Mouse (Mus musculus): ENCODE data around the gene Smpd4. TPM values are rescaled to one million over a fixed set of nuclear protein-coding genes. Genes with fewer than 3 reads are reported as not detected.
A peak's percentile ranks its signal among the peaks of the same experiment; 100 is the strongest.

Gene Smpd4
- polyA plus RNA-seq, 1 experiment from 2014 or later = 31.3 TPM

- WGBS (ENCODE audit: insufficient replicate concordance) = 88% methylated on average over 6 of the region's 6 CpGs
Observed at GRCm38 (mm10) chr16:17639951-17640350, 20.8 kb downstream of the Smpd4 start.

GRCm38 (mm10) chr16:17640706-17641105 is 21.6 kb downstream of the Smpd4 start:
- peaks cover 85% of the 10 kb centered on the region for H3K36me3 ChIP-seq
- WGBS (ENCODE audit: insufficient replicate concordance) = 85% methylated on average over 9 of the region's 9 CpGs
- H3K4me1 ChIP-seq = peaks cover 51% of the 10 kb centered on the region

More at GRCm38 (mm10) chr16:17639951-17640350, 20.8 kb downstream of the Smpd4 start:
- Histone ChIP-seq H3K9me3 (replicated peaks) (no peaks in the 10 kb centered on the region), H3K9ac (no peak overlapping the region), H3K4me2 (no peak overlapping the region), H3K27me3 (replicated peaks) (no peaks in the 10 kb centered on the region), H3K36me3 (peaks cover 92% of the 10 kb centered on the region), H3K4me1 (peaks cover 53% of the 10 kb centered on the region), H3K4me3 (no peak overlapping the region), H3K27ac (no peak overlapping the region)
- ATAC-seq = no peak

GRCm38 (mm10) chr16:17641301-17641700 is 22.1 kb downstream of the Smpd4 start:
- Histone ChIP-seq H3K4me2 (no peak overlapping the region), H3K9me3 (replicated peaks) (no peaks in the 10 kb centered on the region), H3K36me3 (peaks cover 80% of the 10 kb centered on the region), H3K4me1 (peaks cover 50% of the 10 kb centered on the region), H3K4me3 (no peak overlapping the region), H3K27ac (no peak overlapping the region), H3K27me3 (replicated peaks) (no peaks in the 10 kb centered on the region), H3K9ac (no peak overlapping the region)
- WGBS (ENCODE audit: insufficient replicate concordance) = 90% methylated on average over 6 of the region's 6 CpGs
- ATAC-seq = no peak

More at GRCm38 (mm10) chr16:17640706-17641105, 21.6 kb downstream of the Smpd4 start:
- Histone ChIP-seq H3K27ac (0 out of 2 replicates have a peak overlapping the region, but pooled peaks have one; percentile 20), H3K4me3 (no peak overlapping the region), H3K9me3 (replicated peaks) (no peaks in the 10 kb centered on the region), H3K9ac (no peak overlapping the region; the same call in 1 of the 2 replicates), H3K27me3 (replicated peaks) (no peaks in the 10 kb centered on the region), H3K4me2 (no peak overlapping the region)
- ATAC-seq = no peak

GRCm38 (mm10) chr16:17642311-17642710 is 23.2 kb downstream of the Smpd4 start:
- H3K9ac ChIP-seq = no peak overlapping the region
- H3K4me2 ChIP-seq = no peak overlapping the region
- 86% methylated on average over 8 of the region's 8 CpGs for WGBS (ENCODE audit: insufficient replicate concordance)
- no peaks in the 10 kb centered on the region for H3K27me3 ChIP-seq (replicated peaks)
- ATAC-seq = no peak
- peak overlapping the region; percentile 30; the same call in 1 of the 2 replicates for H3K27ac ChIP-seq
- peaks cover 49% of the 10 kb centered on the region for H3K4me1 ChIP-seq
- H3K36me3 ChIP-seq = peaks cover 71% of the 10 kb centered on the region
- H3K9me3 ChIP-seq (replicated peaks) = no peaks in the 10 kb centered on the region
- H3K4me3 ChIP-seq = no peak overlapping the region

GRCm38 (mm10) chr16:17643437-17643990 is 24.4 kb downstream of the Smpd4 start:
- Histone ChIP-seq H3K9ac (no peak overlapping the region), H3K4me1 (peaks cover 45% of the 10 kb centered on the region), H3K27ac (no peak overlapping the region), H3K4me2 (no peak overlapping the region), H3K4me3 (no peak overlapping the region), H3K27me3 (replicated peaks) (no peaks in the 10 kb centered on the region), H3K36me3 (peaks cover 59% of the 10 kb centered on the region), H3K9me3 (replicated peaks) (no peaks in the 10 kb centered on the region)
- ATAC-seq = no peak
- WGBS (ENCODE audit: insufficient replicate concordance) = 87% methylated on average over 4 of the region's 4 CpGs

- peak within 1 kb of the TSS; percentile 75 for H3K9ac ChIP-seq
- H3K4me1 ChIP-seq = peaks cover 34% of the 10 kb centered on the region
- H3K9me3 ChIP-seq (replicated peaks) = no peaks in the 10 kb centered on the region
- peak within 1 kb of the TSS; percentile 57 for H3K4me3 ChIP-seq
- H3K4me2 ChIP-seq = peak within 1 kb of the TSS; percentile 94
- ATAC-seq = peak; percentile 99
- H3K27ac ChIP-seq = peak within 1 kb of the TSS; percentile 77
- peaks cover 55% of the 10 kb centered on the region for H3K36me3 ChIP-seq
- no peaks in the 10 kb centered on the region for H3K27me3 ChIP-seq (replicated peaks)
- 5% methylated on average over 65 of the region's 65 CpGs for WGBS (ENCODE audit: insufficient replicate concordance)
Observed at GRCm38 (mm10) chr16:17646310-17647114, 27.4 kb downstream of the Smpd4 start, which contains the start of gene Ccdc74a. Gene Ccdc74a, plus strand, starts transcription at chr16:17646470.

- Histone ChIP-seq H3K4me2 (peak overlapping the region; percentile 94), H3K4me3 (peak overlapping the region; percentile 57), H3K27me3 (replicated peaks) (no peaks in the 10 kb centered on the region), H3K9ac (peak overlapping the region; percentile 75), H3K9me3 (replicated peaks) (no peaks in the 10 kb centered on the region), H3K27ac (no peak overlapping the region), H3K4me1 (peaks cover 34% of the 10 kb centered on the region), H3K36me3 (peaks cover 56% of the 10 kb centered on the region)
- 38% methylated on average over 1 of the region's 1 CpGs for WGBS (ENCODE audit: insufficient replicate concordance)
- no peak for ATAC-seq
Observed at GRCm38 (mm10) chr16:17647156-17647555, 28.0 kb downstream of the Smpd4 start.

- H3K4me1 ChIP-seq = peaks cover 34% of the 10 kb centered on the region
- H3K4me2 ChIP-seq = no peak overlapping the region
- H3K9me3 ChIP-seq (replicated peaks) = no peaks in the 10 kb centered on the region
- H3K27me3 ChIP-seq (replicated peaks) = no peaks in the 10 kb centered on the region
- no peak overlapping the region for H3K9ac ChIP-seq
- H3K4me3 ChIP-seq = no peak overlapping the region
- ATAC-seq = no peak
- H3K27ac ChIP-seq = no peak overlapping the region
- peaks cover 56% of the 10 kb centered on the region for H3K36me3 ChIP-seq
- WGBS (ENCODE audit: insufficient replicate concordance) = 82% methylated on average over 10 of the region's 10 CpGs
Observed at GRCm38 (mm10) chr16:17647566-17648340, 28.6 kb downstream of the Smpd4 start.

- no peak overlapping the region for H3K4me3 ChIP-seq
Observed at GRCm38 (mm10) chr16:17649925-17650605, 30.9 kb downstream of the Smpd4 start.

GRCm38 (mm10) chr16:17650711-17651110 is 31.6 kb downstream of the Smpd4 start:
- no peak for ATAC-seq
- H3K9me3 ChIP-seq (replicated peaks) = no peaks in the 10 kb centered on the region
- no peak overlapping the region for H3K4me3 ChIP-seq
- peaks cover 67% of the 10 kb centered on the region for H3K36me3 ChIP-seq
- 90% methylated on average over 1 of the region's 1 CpGs for WGBS (ENCODE audit: insufficient replicate concordance)
- peaks cover 23% of the 10 kb centered on the region for H3K4me1 ChIP-seq
- H3K27ac ChIP-seq = no peak overlapping the region
- no peaks in the 10 kb centered on the region for H3K27me3 ChIP-seq (replicated peaks)
- no peak overlapping the region for H3K4me2 ChIP-seq
- no peak overlapping the region for H3K9ac ChIP-seq

More at GRCm38 (mm10) chr16:17649925-17650605, 30.9 kb downstream of the Smpd4 start:
- no peak overlapping the region for H3K4me2 ChIP-seq
- peaks cover 28% of the 10 kb centered on the region for H3K4me1 ChIP-seq
- no peaks in the 10 kb centered on the region for H3K27me3 ChIP-seq (replicated peaks)
- no peak overlapping the region for H3K27ac ChIP-seq
- 85% methylated on average over 16 of the region's 16 CpGs for WGBS (ENCODE audit: insufficient replicate concordance)
- ATAC-seq = no peak
- peaks cover 61% of the 10 kb centered on the region for H3K36me3 ChIP-seq
- H3K9me3 ChIP-seq (replicated peaks) = no peaks in the 10 kb centered on the region
- H3K9ac ChIP-seq = no peak overlapping the region

- no peak overlapping the region for H3K4me2 ChIP-seq
- peaks cover 86% of the 10 kb centered on the region for H3K36me3 ChIP-seq
- H3K4me3 ChIP-seq = no peak overlapping the region
- no peaks in the 10 kb centered on the region for H3K27me3 ChIP-seq (replicated peaks)
- no peak for ATAC-seq
- WGBS (ENCODE audit: insufficient replicate concordance) = 81% methylated on average over 4 of the region's 4 CpGs
- H3K27ac ChIP-seq = no peak overlapping the region
- no peak overlapping the region for H3K9ac ChIP-seq
- no peaks in the 10 kb centered on the region for H3K9me3 ChIP-seq (replicated peaks)
- H3K4me1 ChIP-seq = peaks cover 5% of the 10 kb centered on the region
Observed at GRCm38 (mm10) chr16:17652607-17653006, 33.5 kb downstream of the Smpd4 start.
